Mouse (Mus musculus) stomach, postnatal 0 days (tissue): ENCODE measurements around the gene Akain1. TPM values are rescaled to one million over a fixed set of nuclear protein-coding genes. Genes with fewer than 3 reads are reported as not detected.
A peak's percentile ranks its signal among the peaks of the same experiment; 100 is the strongest.

Experiments used
- ATAC-seq: fragments of 200-750 bp; cut with Nextera tagmentation; 2 replicates; pipeline ENCODE4 v1.8.0; 2017; ENCODE audit not compliant: low FRiP score, low TSS enrichment
- DNase-seq: peaks from one replicate; pipeline ENCODE4 v3.0.0-alpha.2; 2016; ENCODE audit warnings: low spot score
- H3K27ac ChIP-seq: fragments of 300-500 bp; sonication (generic); replicated peaks from 2 replicates; pipeline ENCODE4 v1.5.1; 2014; ENCODE audit warnings: mild to moderate bottlenecking, control low read depth
- H3K27me3 ChIP-seq: fragments of 300-500 bp; sonication (generic); 2 replicates; pipeline ENCODE4 v1.6.1; 2014; ENCODE audit warnings: low read length; ENCODE audit not compliant: control insufficient read depth, insufficient read depth
- H3K36me3 ChIP-seq: fragments of 300-500 bp; sonication (generic); 2 replicates; pipeline ENCODE4 v1.6.1; 2014; ENCODE audit warnings: low read length, mixed read lengths; ENCODE audit not compliant: control insufficient read depth, insufficient read depth
- H3K4me1 ChIP-seq: fragments of 300-500 bp; sonication (generic); replicated peaks from 2 replicates; pipeline ENCODE4 v1.6.1; 2014; ENCODE audit warnings: antibody characterized with exemption; ENCODE audit not compliant: control insufficient read depth, insufficient read depth
- H3K4me2 ChIP-seq: fragments of 300-500 bp; sonication (generic); replicated peaks from 2 replicates; pipeline ENCODE4 v1.6.1; 2014; ENCODE audit warnings: low read depth, mild to moderate bottlenecking, control low read depth, moderate library complexity
- H3K4me3 ChIP-seq: fragments of 300-500 bp; sonication (generic); 2 replicates; pipeline ENCODE4 v1.5.1; 2014; ENCODE audit warnings: low read depth, low read length, control low read depth
- H3K9ac ChIP-seq: fragments of 300-500 bp; sonication (generic); 2 replicates; pipeline ENCODE4 v1.6.1; 2014; ENCODE audit warnings: mild to moderate bottlenecking, low read length, control low read depth, mixed read lengths
- H3K9me3 ChIP-seq: fragments of 300-500 bp; sonication (generic); 2 replicates; pipeline ENCODE4 v1.6.1; 2016; ENCODE audit warnings: low read length; ENCODE audit not compliant: control insufficient read depth
- CTCF ChIP-seq: IDR thresholded peaks from 2 replicates; pipeline ENCODE4 v1.5.1; 2016; ENCODE audit warnings: antibody characterized with exemption, low read depth, mild to moderate bottlenecking, moderate library complexity
- EP300 ChIP-seq: optimal IDR thresholded peaks from 2 replicates; pipeline ENCODE3; 2016; ENCODE audit warnings: antibody characterized with exemption
- WGBS: fragments of 180-500 bp; shearing (Covaris S2); extraction: QIAGEN DNeasy Blood & Tissue Kit; methylation state at CpG from one replicate; pipeline ENCODE4 v1.1.7; 2014; 5-methylcytosine and 5-hydroxymethylcytosine counted together
- polyA plus RNA-seq: library from polyadenylated mRNA; unstranded; fragments of >200 nt; fragmentation: Nextera tagmentation; extraction: Ambion mirVana; gene quantifications from 2 replicates; pipeline ENCODE4 v1.2.1, GENCODE M21; 2015

Akain1 gene
- polyA plus RNA-seq, 1 experiment from 2014 or later: 0.04 TPM

- TF ChIP-seq CTCF (no peak), EP300 (peak; percentile 87)
- WGBS: under 1% methylated on average over 54 of the region's 56 CpGs
- Histone ChIP-seq H3K4me3 (peak overlapping the region; percentile 80), H3K4me1 (no peaks in the 10 kb centered on the region), H3K27ac (peak overlapping the region; percentile 99), H3K27me3 (no peaks in the 10 kb centered on the region), H3K4me2 (peak overlapping the region; percentile 66), H3K9ac (peak overlapping the region; percentile 93), H3K9me3 (no peaks in the 10 kb centered on the region), H3K36me3 (no peaks in the 10 kb centered on the region)
- ATAC-seq (peak; percentile 100), DNase-seq (peak; percentile 96)
These were observed 22.0 kb upstream of the Akain1 start for GRCm38 (mm10) chr17:69416920-69417661.

DNA sequence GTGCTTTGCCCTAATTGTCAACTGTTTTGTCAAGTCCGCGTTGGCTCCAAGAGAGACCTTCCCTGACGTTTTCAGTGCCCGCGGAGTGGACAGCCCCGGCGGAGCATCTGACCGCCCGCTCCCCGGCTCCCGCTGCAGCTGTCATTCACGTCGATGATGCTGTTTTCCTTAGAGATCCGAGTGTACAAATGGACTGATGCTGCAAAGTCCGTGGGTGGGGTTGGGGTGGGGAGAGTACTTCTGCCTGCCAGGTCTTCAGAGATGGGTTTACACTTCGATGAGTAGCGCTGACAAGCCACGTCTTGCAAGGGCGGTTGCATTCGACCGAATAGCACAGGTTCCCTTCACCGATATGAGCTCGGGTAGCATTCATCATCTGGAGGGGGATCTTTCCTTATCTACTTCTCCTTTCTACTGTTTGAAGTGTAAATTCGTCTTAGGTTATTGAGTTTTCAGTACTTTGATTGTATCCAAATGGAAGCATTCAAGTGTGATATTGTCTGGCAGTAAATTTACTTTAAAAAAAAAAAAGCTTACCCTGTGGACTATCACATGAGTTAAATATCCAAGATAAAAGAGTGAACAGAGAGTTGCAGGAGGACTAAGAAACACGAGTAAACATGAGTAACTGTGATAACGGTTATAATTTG lies 21.3 kb upstream of the Akain1 start:
- Histone ChIP-seq H3K4me1 (no peaks in the 10 kb centered on the region), H3K9me3 (no peaks in the 10 kb centered on the region), H3K27me3 (no peaks in the 10 kb centered on the region), H3K36me3 (no peaks in the 10 kb centered on the region), H3K4me3 (peak overlapping the region; percentile 80), H3K27ac (peak overlapping the region; percentile 99), H3K4me2 (peak overlapping the region; percentile 66), H3K9ac (peak overlapping the region; percentile 93)
- DNase-seq (no peak), ATAC-seq (peak; percentile 49)
- no peak for TF ChIP-seq EP300
- TF ChIP-seq CTCF: no peak
- 2% methylated on average over 26 of the region's 26 CpGs for WGBS

- H3K4me1 ChIP-seq: no peaks in the 10 kb centered on the region
- H3K4me3 ChIP-seq: no peak overlapping the region
- no peaks in the 10 kb centered on the region for H3K36me3 ChIP-seq
- H3K9ac ChIP-seq: no peak overlapping the region
- 8% methylated on average over 1 of the region's 1 CpGs for WGBS
- no peak for ATAC-seq
- no peaks in the 10 kb centered on the region for H3K27me3 ChIP-seq
- DNase-seq: no peak
- TF ChIP-seq EP300 (no peak), CTCF (no peak)
- H3K4me2 ChIP-seq: no peak overlapping the region
- no peaks in the 10 kb centered on the region for H3K9me3 ChIP-seq
- H3K27ac ChIP-seq: no peak overlapping the region
These were observed 17.5 kb upstream of the Akain1 start for GRCm38 (mm10) chr17:69421592-69421991.

- 65% methylated on average over 5 of the region's 5 CpGs for WGBS
- Histone ChIP-seq H3K27ac (no peak overlapping the region), H3K27me3 (peaks cover 8% of the 10 kb centered on the region), H3K9ac (no peak overlapping the region), H3K4me1 (no peaks in the 10 kb centered on the region), H3K9me3 (no peaks in the 10 kb centered on the region), H3K36me3 (no peaks in the 10 kb centered on the region), H3K4me2 (no peak overlapping the region), H3K4me3 (no peak overlapping the region)
- no peak for DNase-seq
- TF ChIP-seq EP300: no peak
- ATAC-seq: no peak
These were observed 1.3 kb upstream of the Akain1 start for GRCm38 (mm10) chr17:69437836-69438235.

GRCm38 (mm10) chr17:69438486-69438885 lies 640 bp upstream of the Akain1 start:
- H3K9me3 ChIP-seq: no peaks in the 10 kb centered on the region
- TF ChIP-seq EP300 (no peak), CTCF (no peak)
- H3K4me2 ChIP-seq: peak overlapping the region; percentile 50; the same call in 1 of the 2 replicates
- H3K9ac ChIP-seq: no peak overlapping the region
- WGBS: 32% methylated on average over 14 of the region's 14 CpGs
- no peak overlapping the region for H3K27ac ChIP-seq
- peaks cover 8% of the 10 kb centered on the region for H3K27me3 ChIP-seq
- no peaks in the 10 kb centered on the region for H3K4me1 ChIP-seq
- ATAC-seq (no peak), DNase-seq (no peak)
- no peaks in the 10 kb centered on the region for H3K36me3 ChIP-seq
- no peak overlapping the region for H3K4me3 ChIP-seq
